Mouse (Mus musculus) 416B (cell line): ENCODE measurements around the gene Hspb8.

Experiments
- DNase-seq: peaks from one replicate; pipeline ENCODE4 v3.0.0; 2011; ENCODE audit warnings: low read depth

Hspb8 gene

GRCm38 (mm10) chr5:116422699-116423201, at the start of gene Hspb8:
Gene Hspb8 (minus strand): TSS chr5:116422864.
- no peak for DNase-seq

- no peak for DNase-seq
These were observed 38.8 kb upstream of the Hspb8 start for GRCm38 (mm10) chr5:116461354-116462042.

- no peak for DNase-seq
These were observed 37.3 kb upstream of the Hspb8 start for GRCm38 (mm10) chr5:116459970-116460369.

GRCm38 (mm10) chr5:116457791-116458190, 35.1 kb upstream of the Hspb8 start:
- DNase-seq: no peak

- no peak for DNase-seq
These were observed 34.3 kb upstream of the Hspb8 start for GRCm38 (mm10) chr5:116456796-116457515.

- no peak for DNase-seq
These were observed 30.8 kb upstream of the Hspb8 start for GRCm38 (mm10) chr5:116453401-116453851.

- no peak for DNase-seq
These were observed 28.2 kb upstream of the Hspb8 start for GRCm38 (mm10) chr5:116450901-116451300.

GRCm38 (mm10) chr5:116449522-116450225, 27.0 kb upstream of the Hspb8 start:
- DNase-seq: no peak

- DNase-seq: no peak
These were observed 25.9 kb upstream of the Hspb8 start for GRCm38 (mm10) chr5:116448409-116449191.

- no peak for DNase-seq
These were observed 25.2 kb upstream of the Hspb8 start for GRCm38 (mm10) chr5:116447821-116448350.

- DNase-seq: no peak
These were observed 23.9 kb upstream of the Hspb8 start for GRCm38 (mm10) chr5:116446552-116446951.

- no peak for DNase-seq
These were observed 23.1 kb upstream of the Hspb8 start for GRCm38 (mm10) chr5:116445634-116446367.

- DNase-seq: no peak
These were observed 21.9 kb upstream of the Hspb8 start for GRCm38 (mm10) chr5:116444517-116444916.

- DNase-seq: no peak
These were observed 20.8 kb upstream of the Hspb8 start for GRCm38 (mm10) chr5:116443459-116443940.

GRCm38 (mm10) chr5:116442697-116443458, 20.2 kb upstream of the Hspb8 start:
- DNase-seq: no peak

GRCm38 (mm10) chr5:116440251-116440650, 17.6 kb upstream of the Hspb8 start:
- no peak for DNase-seq

- no peak for DNase-seq
These were observed 15.7 kb upstream of the Hspb8 start for GRCm38 (mm10) chr5:116438328-116438727.

GRCm38 (mm10) chr5:116436117-116436516, 13.5 kb upstream of the Hspb8 start:
- DNase-seq: no peak

GRCm38 (mm10) chr5:116434976-116435850, 12.5 kb upstream of the Hspb8 start:
- DNase-seq: no peak
